Mouse (Mus musculus): ENCODE measurements around the gene Smco2. TPM values are rescaled to one million over a fixed set of nuclear protein-coding genes. Genes with fewer than 3 reads are reported as not detected.
A peak's percentile ranks its signal among the peaks of the same experiment; 100 is the strongest.

Smco2 gene
- polyA plus RNA-seq, 1 experiment from 2014 or later: not detected

GRCm38 (mm10) chr6:146833485-146834314 lies 16.2 kb upstream of the Smco2 start:
- no peaks in the 10 kb centered on the region for H3K4me1 ChIP-seq (ENCODE audit: control insufficient read depth, low read depth, low read length)
- WGBS (ENCODE audit: insufficient replicate concordance): 56% methylated on average over 6 of the region's 6 CpGs
- 0 out of 2 replicates have a peak, but pooled peaks have one; percentile 16 for ATAC-seq (ENCODE audit: low read depth)

GRCm38 (mm10) chr6:146834342-146834741 lies 15.6 kb upstream of the Smco2 start:
- H3K9me3 ChIP-seq (replicated peaks; ENCODE audit: control insufficient read depth, low read length): no peaks in the 10 kb centered on the region
- no peak overlapping the region for H3K9ac ChIP-seq (ENCODE audit: low read depth, low read length)
- no peak for ATAC-seq (ENCODE audit: low read depth)
- H3K4me3 ChIP-seq (ENCODE audit: low read depth, low read length): no peak overlapping the region
- WGBS (ENCODE audit: insufficient replicate concordance): 38% methylated on average over 3 of the region's 3 CpGs
- no peak overlapping the region for H3K27ac ChIP-seq (ENCODE audit: low read length)
- no peaks in the 10 kb centered on the region for H3K36me3 ChIP-seq (ENCODE audit: control insufficient read depth, insufficient read depth)
- H3K4me2 ChIP-seq (ENCODE audit: low read depth, low read length): no peak overlapping the region
- H3K27me3 ChIP-seq (ENCODE audit: control insufficient read depth, insufficient read depth, low read depth, low read length): no peaks in the 10 kb centered on the region
- no peaks in the 10 kb centered on the region for H3K4me1 ChIP-seq (ENCODE audit: control insufficient read depth, low read depth, low read length)

More at GRCm38 (mm10) chr6:146833485-146834314, 16.2 kb upstream of the Smco2 start:
- Histone ChIP-seq H3K4me3 (ENCODE audit: low read depth, low read length) (no peak overlapping the region), H3K27me3 (ENCODE audit: control insufficient read depth, insufficient read depth, low read depth, low read length) (no peaks in the 10 kb centered on the region), H3K27ac (ENCODE audit: low read length) (no peak overlapping the region), H3K9me3 (replicated peaks; ENCODE audit: control insufficient read depth, low read length) (no peaks in the 10 kb centered on the region), H3K4me2 (ENCODE audit: low read depth, low read length) (no peak overlapping the region), H3K9ac (ENCODE audit: low read depth, low read length) (no peak overlapping the region), H3K36me3 (ENCODE audit: control insufficient read depth, insufficient read depth) (no peaks in the 10 kb centered on the region)

DNA sequence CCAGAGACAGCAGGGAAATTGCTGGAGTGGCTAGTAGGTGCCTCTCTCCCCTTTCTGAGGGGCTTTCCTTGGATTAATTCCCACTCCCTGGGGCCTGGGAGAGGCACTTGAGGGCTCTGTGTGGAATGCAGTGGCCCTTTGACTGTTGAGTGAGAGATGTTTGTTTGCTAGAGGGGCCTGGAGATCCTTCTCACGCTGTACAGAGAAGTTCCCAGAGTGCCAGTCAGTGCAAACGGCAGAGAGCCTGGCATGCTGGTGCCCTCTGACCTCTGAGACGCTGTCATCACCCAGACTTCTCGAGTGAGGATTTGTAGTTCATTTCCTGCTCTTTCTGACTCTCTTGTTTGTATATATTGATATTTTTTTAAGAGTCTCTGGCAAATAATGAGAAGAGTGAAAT lies 14.1 kb upstream of the Smco2 start:
- H3K9ac ChIP-seq (ENCODE audit: low read depth, low read length): no peak overlapping the region
- no peaks in the 10 kb centered on the region for H3K4me1 ChIP-seq (ENCODE audit: control insufficient read depth, low read depth, low read length)
- ATAC-seq (ENCODE audit: low read depth): no peak
- no peaks in the 10 kb centered on the region for H3K27me3 ChIP-seq (ENCODE audit: control insufficient read depth, insufficient read depth, low read depth, low read length)
- H3K36me3 ChIP-seq (ENCODE audit: control insufficient read depth, insufficient read depth): no peaks in the 10 kb centered on the region
- no peak overlapping the region for H3K27ac ChIP-seq (ENCODE audit: low read length)
- no peaks in the 10 kb centered on the region for H3K9me3 ChIP-seq (replicated peaks; ENCODE audit: control insufficient read depth, low read length)
- no peak overlapping the region for H3K4me3 ChIP-seq (ENCODE audit: low read depth, low read length)
- 39% methylated on average over 4 of the region's 4 CpGs for WGBS (ENCODE audit: insufficient replicate concordance)
- no peak overlapping the region for H3K4me2 ChIP-seq (ENCODE audit: low read depth, low read length)

GRCm38 (mm10) chr6:146837316-146837715 lies 12.6 kb upstream of the Smco2 start:
- no peak overlapping the region for H3K27ac ChIP-seq (ENCODE audit: low read length)
- H3K9me3 ChIP-seq (replicated peaks; ENCODE audit: control insufficient read depth, low read length): no peaks in the 10 kb centered on the region
- no peaks in the 10 kb centered on the region for H3K27me3 ChIP-seq (ENCODE audit: control insufficient read depth, insufficient read depth, low read depth, low read length)
- 48% methylated on average over 7 of the region's 7 CpGs for WGBS (ENCODE audit: insufficient replicate concordance)
- H3K4me1 ChIP-seq (ENCODE audit: control insufficient read depth, low read depth, low read length): no peaks in the 10 kb centered on the region
- no peak overlapping the region for H3K4me3 ChIP-seq (ENCODE audit: low read depth, low read length)
- no peak overlapping the region for H3K4me2 ChIP-seq (ENCODE audit: low read depth, low read length)
- no peak for ATAC-seq (ENCODE audit: low read depth)
- no peak overlapping the region for H3K9ac ChIP-seq (ENCODE audit: low read depth, low read length)
- no peaks in the 10 kb centered on the region for H3K36me3 ChIP-seq (ENCODE audit: control insufficient read depth, insufficient read depth)

DNA sequence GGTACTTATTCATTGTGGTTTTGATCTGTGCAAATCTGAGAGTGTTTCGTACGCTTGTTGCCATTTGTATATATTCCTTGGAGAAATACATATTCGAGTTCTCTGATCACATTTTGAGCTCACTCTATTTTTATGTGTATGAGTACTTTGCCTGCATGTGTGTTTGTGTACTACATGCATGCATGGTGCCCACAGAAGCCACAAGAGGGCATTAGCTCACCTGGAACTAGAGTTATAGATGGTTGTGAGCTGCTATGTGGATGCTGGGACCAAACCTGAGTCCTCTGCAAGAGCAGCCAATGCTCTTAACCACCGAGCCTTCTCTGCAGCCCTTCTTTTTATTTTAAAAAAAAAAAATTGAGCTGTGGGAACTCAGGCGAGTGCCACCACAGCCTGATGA lies 11.5 kb upstream of the Smco2 start:
- 73% methylated on average over 5 of the region's 5 CpGs for WGBS (ENCODE audit: insufficient replicate concordance)
- no peak for ATAC-seq (ENCODE audit: low read depth)
- Histone ChIP-seq H3K4me3 (ENCODE audit: low read depth, low read length) (no peak overlapping the region), H3K4me2 (ENCODE audit: low read depth, low read length) (no peak overlapping the region), H3K9me3 (replicated peaks; ENCODE audit: control insufficient read depth, low read length) (no peaks in the 10 kb centered on the region), H3K9ac (ENCODE audit: low read depth, low read length) (no peak overlapping the region), H3K27me3 (ENCODE audit: control insufficient read depth, insufficient read depth, low read depth, low read length) (no peaks in the 10 kb centered on the region), H3K27ac (ENCODE audit: low read length) (no peak overlapping the region), H3K36me3 (ENCODE audit: control insufficient read depth, insufficient read depth) (no peaks in the 10 kb centered on the region), H3K4me1 (ENCODE audit: control insufficient read depth, low read depth, low read length) (no peaks in the 10 kb centered on the region)

DNA sequence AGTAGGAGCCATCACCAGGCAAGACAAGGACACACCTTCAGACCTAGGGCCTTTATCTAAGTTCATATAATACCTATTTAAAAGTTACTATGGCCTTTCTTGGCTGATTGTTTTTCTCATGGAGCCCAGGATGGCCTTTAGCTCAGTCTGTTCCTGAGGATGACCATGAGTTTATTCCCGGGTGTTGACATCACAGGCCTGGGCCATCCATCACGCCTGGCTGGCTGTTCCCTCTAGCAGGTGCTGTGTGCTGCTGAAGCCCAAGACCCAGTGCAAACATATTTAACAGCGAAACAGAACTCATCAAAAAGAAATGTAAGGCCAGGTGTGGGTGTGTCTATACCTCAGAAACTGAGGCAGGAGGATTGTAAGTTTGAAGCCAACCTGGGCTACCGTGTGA lies 11.0 kb upstream of the Smco2 start:
- no peak overlapping the region for H3K4me3 ChIP-seq (ENCODE audit: low read depth, low read length)
- H3K36me3 ChIP-seq (ENCODE audit: control insufficient read depth, insufficient read depth): no peaks in the 10 kb centered on the region
- H3K9ac ChIP-seq (ENCODE audit: low read depth, low read length): no peak overlapping the region
- WGBS (ENCODE audit: insufficient replicate concordance): 56% methylated on average over 4 of the region's 4 CpGs
- no peak overlapping the region for H3K27ac ChIP-seq (ENCODE audit: low read length)
- no peaks in the 10 kb centered on the region for H3K9me3 ChIP-seq (replicated peaks; ENCODE audit: control insufficient read depth, low read length)
- no peak for ATAC-seq (ENCODE audit: low read depth)
- H3K4me1 ChIP-seq (ENCODE audit: control insufficient read depth, low read depth, low read length): no peaks in the 10 kb centered on the region
- no peaks in the 10 kb centered on the region for H3K27me3 ChIP-seq (ENCODE audit: control insufficient read depth, insufficient read depth, low read depth, low read length)
- no peak overlapping the region for H3K4me2 ChIP-seq (ENCODE audit: low read depth, low read length)

DNA sequence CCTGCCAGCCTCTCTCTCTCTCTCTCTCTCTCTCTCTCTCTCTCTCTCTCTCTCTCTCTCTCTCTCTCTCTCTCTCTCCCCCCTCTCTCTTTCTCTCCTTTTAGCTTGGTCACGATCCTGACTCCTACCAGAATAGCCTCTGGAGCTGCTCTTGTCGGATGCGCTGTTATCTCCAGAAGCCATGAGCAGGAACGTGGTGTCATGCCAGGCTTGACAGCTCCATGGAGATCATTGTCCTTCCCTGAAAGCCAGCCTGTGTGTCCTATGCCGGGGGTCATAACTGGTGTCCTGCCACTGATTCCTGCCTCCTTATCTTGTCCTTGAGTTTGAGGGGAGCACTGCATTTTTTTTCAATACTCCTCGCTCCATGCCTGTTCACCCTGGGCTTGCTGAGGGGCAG lies 5.0 kb upstream of the Smco2 start:
- no peaks in the 10 kb centered on the region; the same call in 1 of the 2 replicates for H3K4me1 ChIP-seq (ENCODE audit: control insufficient read depth, low read depth, low read length)
- WGBS (ENCODE audit: insufficient replicate concordance): 65% methylated on average over 6 of the region's 6 CpGs
- ATAC-seq (ENCODE audit: low read depth): no peak
- H3K27me3 ChIP-seq (ENCODE audit: control insufficient read depth, insufficient read depth, low read depth, low read length): no peaks in the 10 kb centered on the region
- H3K36me3 ChIP-seq (ENCODE audit: control insufficient read depth, insufficient read depth): no peaks in the 10 kb centered on the region
- H3K4me2 ChIP-seq (ENCODE audit: low read depth, low read length): no peak overlapping the region
- no peak overlapping the region for H3K27ac ChIP-seq (ENCODE audit: low read length)
- no peaks in the 10 kb centered on the region for H3K9me3 ChIP-seq (replicated peaks; ENCODE audit: control insufficient read depth, low read length)
- no peak overlapping the region for H3K9ac ChIP-seq (ENCODE audit: low read depth, low read length)
- H3K4me3 ChIP-seq (ENCODE audit: low read depth, low read length): no peak overlapping the region

- no peaks in the 10 kb centered on the region for H3K27me3 ChIP-seq (ENCODE audit: control insufficient read depth, insufficient read depth, low read depth, low read length)
- peaks cover 2% of the 10 kb centered on the region for H3K4me1 ChIP-seq (ENCODE audit: control insufficient read depth, low read depth, low read length)
- H3K4me3 ChIP-seq (ENCODE audit: low read depth, low read length): no peak overlapping the region
- no peak overlapping the region for H3K4me2 ChIP-seq (ENCODE audit: low read depth, low read length)
- H3K9ac ChIP-seq (ENCODE audit: low read depth, low read length): no peak overlapping the region
- no peaks in the 10 kb centered on the region for H3K36me3 ChIP-seq (ENCODE audit: control insufficient read depth, insufficient read depth)
- no peak for ATAC-seq (ENCODE audit: low read depth)
- no peaks in the 10 kb centered on the region for H3K9me3 ChIP-seq (replicated peaks; ENCODE audit: control insufficient read depth, low read length)
- H3K27ac ChIP-seq (ENCODE audit: low read length): no peak overlapping the region
- WGBS (ENCODE audit: insufficient replicate concordance): 55% methylated on average over 5 of the region's 5 CpGs
Observed at GRCm38 (mm10) chr6:146845347-146845746, 4.6 kb upstream of the Smco2 start.

DNA sequence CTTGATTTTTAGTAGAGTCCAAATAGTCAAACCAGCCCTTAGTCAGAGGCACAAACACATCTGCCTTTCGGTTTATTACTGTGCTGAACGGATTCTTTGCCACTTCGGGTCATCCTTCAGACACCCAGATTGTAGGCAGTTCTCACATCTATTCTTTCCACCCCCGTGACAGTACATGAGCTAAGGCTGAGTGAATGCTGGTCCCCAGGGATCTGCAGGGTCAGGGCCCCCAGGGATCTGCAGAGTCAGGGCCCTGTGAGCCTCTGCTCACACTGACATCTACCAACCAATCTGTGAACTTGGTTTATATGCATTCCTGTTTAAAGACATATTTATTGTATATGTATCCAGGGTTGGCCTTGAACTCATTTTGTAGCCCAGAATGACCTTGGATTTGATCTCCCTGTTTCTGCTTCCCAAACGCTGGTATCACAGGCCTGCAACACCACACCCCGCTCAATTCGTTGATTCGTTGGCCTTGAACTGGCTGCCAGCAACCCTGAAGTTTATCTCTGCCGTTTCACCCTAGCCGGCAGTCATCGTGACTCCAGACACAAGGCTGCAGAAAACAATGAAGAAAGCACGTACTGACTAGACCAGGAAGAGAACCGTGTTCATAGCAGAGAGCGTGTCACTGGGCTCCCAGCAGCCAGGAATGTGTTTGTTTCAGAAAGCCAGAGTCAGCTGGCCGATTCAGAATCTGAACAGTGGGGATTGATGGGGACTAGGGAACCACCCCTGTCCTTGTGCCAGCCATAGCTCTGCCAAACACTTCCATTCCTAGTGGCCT lies 3.7 kb upstream of the Smco2 start:
- H3K9ac ChIP-seq (ENCODE audit: low read depth, low read length): no peak overlapping the region
- H3K4me1 ChIP-seq (ENCODE audit: control insufficient read depth, low read depth, low read length): peaks cover 7% of the 10 kb centered on the region
- no peaks in the 10 kb centered on the region for H3K9me3 ChIP-seq (replicated peaks; ENCODE audit: control insufficient read depth, low read length)
- H3K4me2 ChIP-seq (ENCODE audit: low read depth, low read length): no peak overlapping the region
- H3K27ac ChIP-seq (ENCODE audit: low read length): no peak overlapping the region
- no peaks in the 10 kb centered on the region for H3K27me3 ChIP-seq (ENCODE audit: control insufficient read depth, insufficient read depth, low read depth, low read length)
- no peaks in the 10 kb centered on the region for H3K36me3 ChIP-seq (ENCODE audit: control insufficient read depth, insufficient read depth)
- 37% methylated on average over 15 of the region's 15 CpGs for WGBS (ENCODE audit: insufficient replicate concordance)
- peak; percentile 33 for ATAC-seq (ENCODE audit: low read depth)
- no peak overlapping the region for H3K4me3 ChIP-seq (ENCODE audit: low read depth, low read length)

Measured in liver, embryonic 16.5 days (tissue).